Mouse (Mus musculus) embryonic facial prominence, embryonic 10.5 days (tissue): ENCODE data around the gene Rbm15b. TPM values are rescaled to one million over a fixed set of nuclear protein-coding genes. Genes with fewer than 3 reads are reported as not detected.

Experiments used
- DNase-seq: peaks from one replicate; pipeline ENCODE4 v3.0.0-alpha.2; 2017; ENCODE audit warnings: low spot score
- H3K27ac ChIP-seq: fragments of 300-500 bp; sonication (generic); replicated peaks from 2 replicates; pipeline ENCODE4 v1.5.1; 2016; ENCODE audit warnings: mild to moderate bottlenecking
- H3K27me3 ChIP-seq: fragments of 300-500 bp; sonication (generic); replicated peaks from 2 replicates; pipeline ENCODE4 v1.6.1; 2016; ENCODE audit warnings: low read depth, mild to moderate bottlenecking; ENCODE audit not compliant: poor library complexity, severe bottlenecking
- H3K36me3 ChIP-seq: fragments of 300-500 bp; sonication (generic); replicated peaks from 2 replicates; pipeline ENCODE4 v1.6.1; 2016; ENCODE audit warnings: mild to moderate bottlenecking, moderate library complexity
- H3K4me1 ChIP-seq: fragments of 300-500 bp; sonication (generic); 2 replicates; pipeline ENCODE4 v1.6.1; 2016
- H3K4me3 ChIP-seq: fragments of 300-500 bp; sonication (generic); 2 replicates; pipeline ENCODE4 v1.5.1; 2016; ENCODE audit warnings: mild to moderate bottlenecking, moderate library complexity
- H3K9me3 ChIP-seq: fragments of 300-500 bp; sonication (generic); 2 replicates; pipeline ENCODE4 v1.6.1; 2016; ENCODE audit warnings: mild to moderate bottlenecking
- WGBS: fragments of 180-500 bp; shearing (Covaris S2); methylation state at CpG from one replicate; pipeline ENCODE4 v1.1.7; 2016; 5-methylcytosine and 5-hydroxymethylcytosine counted together
- polyA plus RNA-seq: library from polyadenylated mRNA; unstranded; fragments of >200 nt; fragmentation: Nextera tagmentation; extraction: Ambion mirVana; gene quantifications from 2 replicates; pipeline ENCODE4 v1.2.1, GENCODE M21; 2016

Rbm15b gene
- polyA plus RNA-seq: 17.2 and 17.6 TPM in 2 replicates

DNA sequence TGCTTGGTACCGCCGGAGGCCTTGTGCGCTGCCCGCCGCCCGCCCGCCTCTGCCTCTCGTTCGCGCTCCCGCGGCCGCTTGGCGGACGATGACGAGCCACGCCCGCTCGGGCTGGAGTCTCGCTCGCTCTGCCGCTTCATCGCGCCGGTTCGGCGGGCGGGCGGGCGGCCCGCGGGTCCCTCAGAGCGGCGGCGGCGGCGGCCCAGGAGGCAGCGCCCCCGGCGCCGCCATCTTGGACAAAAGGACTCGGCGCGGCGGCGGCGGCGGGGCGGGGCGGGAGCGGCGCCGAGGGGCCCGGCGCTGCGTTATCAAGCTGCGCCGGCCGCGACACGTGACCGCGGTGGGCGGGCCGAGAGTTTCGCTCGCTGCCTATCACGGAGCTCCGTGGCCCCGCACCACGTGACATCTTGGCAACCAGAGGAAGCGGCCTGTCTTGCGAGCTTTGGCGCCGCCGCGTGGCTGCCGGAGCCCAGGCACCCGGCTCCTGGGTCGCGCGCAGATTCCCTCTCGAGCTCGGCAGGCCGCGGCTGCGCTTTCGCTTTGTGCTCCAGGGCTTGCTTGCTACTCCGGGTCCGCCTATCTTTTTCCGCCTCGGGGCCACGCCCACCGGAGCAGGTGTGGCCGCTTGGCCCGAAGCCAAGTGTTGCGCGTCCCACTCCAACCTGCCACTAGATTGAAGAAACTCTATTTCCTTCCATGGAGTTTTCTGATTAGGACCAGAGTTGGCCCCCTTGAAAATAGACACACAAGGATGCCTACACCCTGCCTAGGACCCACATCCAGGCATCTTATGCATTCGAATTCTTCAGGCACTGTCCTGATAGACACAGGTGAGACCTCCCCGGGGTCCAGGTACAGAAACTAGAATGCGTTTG is at the start of gene Rbm15b:
Gene Rbm15b, minus strand, starts transcription at position 601 of the 875 bp plus-strand sequence.
- peaks cover 71% of the 10 kb centered on the region for H3K36me3 ChIP-seq
- peak within 1 kb of the TSS; percentile 94 for H3K4me3 ChIP-seq
- H3K4me1 ChIP-seq: peaks cover 78% of the 10 kb centered on the region
- no peaks in the 10 kb centered on the region for H3K27me3 ChIP-seq
- 2% methylated on average over 101 of the region's 101 CpGs for WGBS
- no peaks in the 10 kb centered on the region for H3K9me3 ChIP-seq
- DNase-seq: peak; percentile 99
- peak within 1 kb of the TSS; percentile 99 for H3K27ac ChIP-seq

DNA sequence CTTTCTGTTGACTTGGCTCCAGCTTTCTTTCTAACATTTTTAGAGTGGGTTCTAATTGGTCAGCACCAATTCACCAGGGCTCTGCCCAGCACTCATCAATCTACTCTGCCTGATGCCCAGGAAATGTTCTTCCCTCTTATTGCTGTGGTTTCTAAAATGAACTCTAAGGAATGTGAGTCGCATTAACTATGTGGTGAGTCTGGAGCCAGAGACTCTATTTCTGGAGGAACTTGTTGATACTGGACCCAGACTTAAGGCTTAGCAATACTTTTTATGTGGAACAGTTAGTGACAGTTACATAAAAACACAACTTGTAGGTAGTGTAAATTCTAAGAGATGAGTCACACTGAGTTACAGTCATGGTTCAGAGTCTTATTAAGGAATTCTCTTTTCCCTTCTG is 47.8 kb upstream of the Rbm15b start:
- Histone ChIP-seq H3K4me1 (no peaks in the 10 kb centered on the region), H3K27ac (no peak overlapping the region), H3K4me3 (no peak overlapping the region), H3K9me3 (no peaks in the 10 kb centered on the region), H3K27me3 (no peaks in the 10 kb centered on the region), H3K36me3 (no peaks in the 10 kb centered on the region)
- WGBS: 93% methylated on average over 1 of the region's 1 CpGs
- no peak for DNase-seq

DNA sequence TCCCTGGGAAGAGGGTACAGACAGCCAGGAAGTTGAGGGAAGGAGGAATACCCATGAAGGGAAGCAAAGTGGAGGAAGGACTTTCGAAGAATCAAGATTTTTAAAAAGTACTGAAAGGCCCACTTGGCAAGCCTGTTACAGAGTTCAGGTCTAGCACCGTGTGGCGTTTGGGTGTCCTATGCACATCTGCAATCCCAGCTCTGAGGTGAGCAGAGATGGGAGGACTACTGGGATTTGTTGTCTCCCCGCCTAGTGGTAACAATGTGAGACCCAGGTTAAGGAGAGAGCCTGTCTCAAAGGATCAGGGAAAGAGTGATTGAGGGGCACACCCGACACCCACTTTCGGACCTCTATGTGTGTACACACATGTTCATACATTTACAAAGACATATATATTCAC is 27.6 kb upstream of the Rbm15b start:
- Histone ChIP-seq H3K36me3 (no peaks in the 10 kb centered on the region), H3K4me3 (no peak overlapping the region), H3K27ac (no peak overlapping the region), H3K27me3 (no peaks in the 10 kb centered on the region), H3K4me1 (peaks cover 9% of the 10 kb centered on the region), H3K9me3 (no peaks in the 10 kb centered on the region)
- WGBS: 90% methylated on average over 6 of the region's 6 CpGs
- DNase-seq: no peak

DNA sequence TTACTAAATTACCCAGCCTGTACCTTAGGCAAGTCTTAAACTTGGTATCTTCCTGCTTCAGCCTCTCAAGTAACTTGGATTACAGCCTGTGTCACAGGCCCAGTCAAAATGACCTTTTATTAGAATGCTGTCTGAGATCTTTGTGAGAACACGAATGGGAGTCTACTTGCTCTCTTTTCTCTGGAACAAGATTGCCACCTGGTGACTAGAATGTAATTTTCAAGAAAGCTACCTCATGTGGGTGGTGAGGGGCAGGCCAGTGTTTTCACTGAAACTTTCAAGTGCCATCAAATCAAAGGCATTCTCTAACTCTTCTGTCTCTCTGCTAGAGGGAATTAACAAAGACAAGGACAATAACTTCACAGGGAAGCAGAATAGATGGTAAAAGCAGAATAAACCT is 26.5 kb upstream of the Rbm15b start:
- H3K27ac ChIP-seq: no peak overlapping the region
- no peak for DNase-seq
- H3K4me3 ChIP-seq: no peak overlapping the region
- WGBS: 26% methylated on average over 1 of the region's 1 CpGs
- no peaks in the 10 kb centered on the region for H3K36me3 ChIP-seq
- no peaks in the 10 kb centered on the region for H3K27me3 ChIP-seq
- H3K4me1 ChIP-seq: peaks cover 15% of the 10 kb centered on the region
- no peaks in the 10 kb centered on the region for H3K9me3 ChIP-seq

DNA sequence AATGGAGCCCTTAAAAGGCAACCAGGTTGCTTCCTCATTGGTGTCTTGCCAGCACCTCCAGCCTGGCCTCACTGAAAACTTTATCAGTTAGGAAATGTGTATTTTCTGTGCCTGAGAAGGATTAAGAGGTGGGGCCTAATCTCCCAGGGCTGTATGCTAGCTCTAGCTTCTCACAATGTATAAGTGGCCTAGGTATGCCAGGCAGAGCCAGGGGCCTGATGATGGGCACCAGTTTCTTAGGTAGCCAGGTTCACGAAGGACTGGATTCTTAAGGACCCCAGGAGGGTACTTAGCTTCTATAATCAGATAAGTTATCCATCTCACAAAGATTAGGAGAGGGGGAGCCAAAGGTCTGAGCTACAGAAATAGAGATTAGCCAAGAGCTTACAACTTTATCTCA is 24.4 kb upstream of the Rbm15b start:
- no peak overlapping the region for H3K4me3 ChIP-seq
- no peak for DNase-seq
- H3K36me3 ChIP-seq: no peaks in the 10 kb centered on the region
- H3K9me3 ChIP-seq: no peaks in the 10 kb centered on the region
- 0 out of 2 replicates have a peak overlapping the region, but pooled peaks have one; percentile 19 for H3K27ac ChIP-seq
- H3K27me3 ChIP-seq: no peaks in the 10 kb centered on the region
- WGBS: 84% methylated on average over 1 of the region's 1 CpGs
- peaks cover 18% of the 10 kb centered on the region for H3K4me1 ChIP-seq

DNA sequence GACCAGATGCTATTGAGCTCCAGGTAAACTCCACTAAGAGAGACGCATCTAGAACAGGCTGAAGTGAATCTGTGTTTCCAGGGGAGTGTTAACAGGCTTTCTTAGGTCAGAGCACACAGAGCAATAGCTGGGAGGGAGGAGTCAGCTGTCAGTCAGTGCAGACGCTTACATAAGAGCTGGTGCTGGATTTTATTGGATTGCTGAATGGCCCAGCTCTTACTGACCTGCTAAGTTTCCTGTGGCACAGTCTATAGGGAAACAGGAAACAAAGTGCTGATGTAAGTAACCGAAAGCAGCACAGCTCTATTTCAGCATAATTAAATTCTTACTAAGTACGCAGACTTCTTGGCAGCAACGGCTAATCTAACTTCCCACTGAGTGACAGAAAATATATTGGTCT is 21.5 kb upstream of the Rbm15b start:
- DNase-seq: no peak
- Histone ChIP-seq H3K27ac (no peak overlapping the region), H3K4me1 (peaks cover 18% of the 10 kb centered on the region), H3K36me3 (no peaks in the 10 kb centered on the region), H3K27me3 (no peaks in the 10 kb centered on the region), H3K4me3 (no peak overlapping the region), H3K9me3 (no peaks in the 10 kb centered on the region)
- WGBS: 55% methylated on average over 5 of the region's 5 CpGs

DNA sequence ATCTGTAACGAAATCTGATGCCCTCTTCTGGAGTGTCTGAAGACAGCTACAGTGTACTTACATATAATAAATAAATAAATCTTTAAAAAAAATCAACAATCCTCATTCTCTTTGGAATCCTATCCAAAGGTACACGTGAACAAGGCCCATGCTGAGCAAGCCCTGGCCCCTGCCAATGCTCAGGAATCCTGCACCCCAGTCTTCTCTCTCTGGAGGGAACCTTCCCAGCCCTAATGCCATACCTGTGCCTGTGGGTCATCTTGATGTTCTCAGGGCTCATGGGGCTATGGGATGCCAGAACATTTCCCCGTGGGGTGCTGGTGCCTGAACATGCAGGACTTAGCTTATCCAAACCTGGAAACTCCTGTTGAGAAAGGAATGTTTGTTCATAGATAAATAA is 20.9 kb upstream of the Rbm15b start:
- peaks cover 18% of the 10 kb centered on the region for H3K4me1 ChIP-seq
- H3K9me3 ChIP-seq: no peaks in the 10 kb centered on the region
- H3K36me3 ChIP-seq: no peaks in the 10 kb centered on the region
- no peak for DNase-seq
- no peak overlapping the region for H3K27ac ChIP-seq
- WGBS: 84% methylated on average over 3 of the region's 3 CpGs
- H3K27me3 ChIP-seq: no peaks in the 10 kb centered on the region
- H3K4me3 ChIP-seq: no peak overlapping the region

DNA sequence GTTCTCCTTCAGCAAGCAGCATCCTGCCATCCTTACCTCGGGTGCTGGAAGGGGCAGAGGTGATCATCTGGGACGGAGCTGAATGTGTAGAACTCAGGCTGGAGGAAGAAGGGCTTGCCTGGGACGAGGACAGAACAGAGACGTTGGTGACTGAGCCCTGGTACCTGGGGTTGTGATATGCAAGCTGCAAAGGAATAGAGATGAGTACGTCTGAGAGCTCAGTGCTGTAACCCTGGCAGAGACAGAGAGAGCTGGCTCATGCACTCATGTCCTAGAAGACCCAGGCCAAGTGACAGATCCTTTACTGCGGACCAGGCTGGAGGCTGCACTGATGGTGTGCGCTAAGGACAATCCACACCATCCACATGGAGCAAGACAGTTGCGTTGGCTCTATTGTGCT is 19.4 kb upstream of the Rbm15b start:
- 86% methylated on average over 8 of the region's 8 CpGs for WGBS
- H3K36me3 ChIP-seq: no peaks in the 10 kb centered on the region
- no peaks in the 10 kb centered on the region for H3K27me3 ChIP-seq
- H3K9me3 ChIP-seq: no peaks in the 10 kb centered on the region
- H3K4me1 ChIP-seq: peaks cover 18% of the 10 kb centered on the region
- H3K4me3 ChIP-seq: no peak overlapping the region
- H3K27ac ChIP-seq: no peak overlapping the region
- no peak for DNase-seq

DNA sequence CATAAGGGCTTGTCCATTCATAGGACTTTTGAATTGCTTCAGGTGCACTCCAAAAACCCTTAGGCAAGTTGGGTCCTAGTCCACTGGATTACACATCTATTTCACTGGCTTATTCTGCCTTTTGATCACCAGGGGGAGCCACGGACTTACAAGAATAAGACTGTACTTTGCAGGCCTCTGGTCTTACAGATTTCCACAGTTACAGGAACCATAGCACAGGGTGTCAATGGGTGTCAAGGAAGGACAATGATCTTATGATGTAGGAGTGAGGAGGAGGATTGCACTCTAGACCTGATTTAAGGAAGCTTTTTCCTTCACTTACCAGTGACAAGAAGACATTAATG is 16.5 kb upstream of the Rbm15b start:
- H3K4me3 ChIP-seq: no peak overlapping the region
- H3K27me3 ChIP-seq: no peaks in the 10 kb centered on the region
- no peak overlapping the region for H3K27ac ChIP-seq
- H3K9me3 ChIP-seq: no peaks in the 10 kb centered on the region
- H3K36me3 ChIP-seq: no peaks in the 10 kb centered on the region
- H3K4me1 ChIP-seq: peaks cover 3% of the 10 kb centered on the region; the same call in 1 of the 2 replicates
- WGBS: 9% methylated on average over 1 of the region's 1 CpGs
- DNase-seq: no peak

DNA sequence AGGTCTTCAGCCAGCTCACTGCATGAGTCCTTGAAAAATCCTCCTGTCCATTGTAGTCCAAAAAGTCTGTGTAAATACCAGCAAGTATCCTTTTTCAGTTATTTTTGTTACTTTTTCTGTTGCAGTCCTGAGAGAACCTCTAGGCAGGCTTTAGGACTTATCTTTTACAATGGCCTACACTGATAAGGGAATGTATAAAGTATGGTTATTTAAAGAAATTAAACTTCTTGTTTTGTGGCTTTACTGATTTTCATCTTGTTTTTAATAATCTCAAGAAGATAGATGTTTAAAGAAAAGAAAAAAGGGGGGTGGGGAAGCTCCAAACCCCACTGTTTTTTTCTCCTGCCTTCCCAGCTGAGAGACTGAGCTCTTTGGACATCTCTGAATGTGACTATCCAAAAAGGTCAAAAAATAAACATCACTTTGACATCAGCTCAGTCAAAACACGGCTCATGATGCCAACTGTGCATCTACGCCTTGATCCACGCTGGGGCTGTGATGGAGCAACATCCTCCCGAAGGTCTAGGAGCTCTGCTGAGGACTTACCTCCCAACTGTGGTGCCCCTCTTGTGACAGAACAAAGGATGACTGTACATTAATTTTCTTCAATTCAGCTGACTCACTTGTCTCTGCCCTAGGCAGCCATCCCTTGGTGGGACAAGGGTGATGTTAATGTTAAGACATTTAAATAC is 16.0 kb upstream of the Rbm15b start:
- Histone ChIP-seq H3K4me3 (no peak overlapping the region), H3K4me1 (no peaks in the 10 kb centered on the region), H3K27ac (no peak overlapping the region), H3K36me3 (no peaks in the 10 kb centered on the region), H3K9me3 (no peaks in the 10 kb centered on the region), H3K27me3 (no peaks in the 10 kb centered on the region)
- WGBS: 78% methylated on average over 4 of the region's 4 CpGs
- DNase-seq: no peak

DNA sequence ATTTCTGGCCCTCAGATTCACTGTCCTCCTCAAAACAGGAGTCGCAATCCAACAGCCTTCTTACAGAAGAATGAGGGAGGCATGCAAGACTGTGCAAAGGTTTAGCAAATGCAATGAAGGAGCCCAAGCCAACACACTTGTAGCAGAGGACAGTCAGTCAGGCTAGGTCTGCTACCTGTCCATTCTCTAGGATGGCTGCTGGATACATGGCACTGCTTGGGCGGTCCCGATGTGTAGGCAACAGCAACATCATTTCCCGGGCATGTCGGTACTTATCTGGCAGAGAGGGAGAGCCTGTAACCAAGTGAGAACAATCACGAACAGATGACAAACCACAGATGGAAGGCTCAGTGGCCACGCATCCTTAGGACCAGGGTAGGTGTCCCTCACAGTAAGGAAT is 14.4 kb upstream of the Rbm15b start:
- Histone ChIP-seq H3K4me1 (no peaks in the 10 kb centered on the region), H3K4me3 (no peak overlapping the region), H3K27me3 (no peaks in the 10 kb centered on the region), H3K27ac (no peak overlapping the region), H3K9me3 (no peaks in the 10 kb centered on the region), H3K36me3 (no peaks in the 10 kb centered on the region)
- WGBS: 93% methylated on average over 7 of the region's 7 CpGs
- DNase-seq: no peak

DNA sequence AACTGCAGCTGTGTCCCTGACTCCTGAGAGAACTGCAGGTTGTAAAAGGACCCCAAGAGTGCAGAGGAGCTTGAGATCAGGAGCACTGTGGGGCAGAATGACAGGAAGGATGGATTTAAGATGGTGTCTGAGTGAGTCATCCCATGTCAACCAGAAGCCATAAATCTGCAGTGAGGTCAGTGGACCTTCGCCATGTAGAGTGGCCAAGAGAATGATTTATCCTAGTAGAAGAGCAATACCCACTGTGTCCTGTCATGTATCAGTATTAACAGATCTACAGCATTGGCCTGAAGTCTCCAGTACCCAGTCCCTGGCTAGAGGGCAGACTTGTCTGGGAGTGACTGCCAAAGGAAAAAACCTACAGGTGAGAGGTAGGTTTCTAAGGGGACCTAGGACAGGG is 11.7 kb upstream of the Rbm15b start:
- no peak overlapping the region for H3K27ac ChIP-seq
- H3K9me3 ChIP-seq: no peaks in the 10 kb centered on the region
- WGBS: 86% methylated on average over 1 of the region's 1 CpGs
- no peaks in the 10 kb centered on the region for H3K36me3 ChIP-seq
- no peaks in the 10 kb centered on the region for H3K27me3 ChIP-seq
- H3K4me3 ChIP-seq: no peak overlapping the region
- H3K4me1 ChIP-seq: no peaks in the 10 kb centered on the region
- DNase-seq: no peak

DNA sequence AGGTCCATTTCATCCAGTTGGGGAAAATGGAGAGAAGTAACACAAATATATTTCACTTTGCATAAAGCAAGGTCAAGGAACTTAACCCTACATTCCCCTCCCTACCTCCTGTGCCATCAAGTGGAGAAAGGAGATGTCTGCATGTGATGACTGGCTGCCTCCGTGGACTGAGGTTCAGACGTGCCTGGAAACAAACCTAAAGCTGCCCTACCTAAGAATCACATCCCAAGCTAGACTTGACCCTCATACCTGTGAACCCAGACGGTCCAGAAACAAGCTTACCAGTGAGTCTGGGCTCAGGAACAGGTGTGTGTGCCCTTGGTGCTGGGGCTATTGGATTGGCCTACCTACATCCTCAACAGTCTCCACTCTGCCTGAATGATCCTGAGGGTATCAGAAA is 6.1 kb upstream of the Rbm15b start:
- Histone ChIP-seq H3K27me3 (no peaks in the 10 kb centered on the region), H3K36me3 (peaks cover 25% of the 10 kb centered on the region), H3K4me1 (peaks cover 37% of the 10 kb centered on the region), H3K4me3 (peak overlapping the region; percentile 83), H3K27ac (no peak overlapping the region), H3K9me3 (no peaks in the 10 kb centered on the region)
- DNase-seq: no peak
- 59% methylated on average over 3 of the region's 3 CpGs for WGBS
